Mouse (Mus musculus) erythroblast, embryonic 14.5 days (primary cell): Measurements from ENCODE around the gene Vrtn.

Experiments
- GATA1 ChIP-seq: IDR thresholded peaks from 2 replicates; pipeline ENCODE4 v1.6.1; 2012; ENCODE audit warnings: low read length, inconsistent platforms, mixed read lengths
- TAL1 ChIP-seq: IDR thresholded peaks from 3 replicates; pipeline ENCODE4 v1.6.1; 2012; ENCODE audit warnings: low read length, inconsistent platforms, mixed read lengths

DNA sequence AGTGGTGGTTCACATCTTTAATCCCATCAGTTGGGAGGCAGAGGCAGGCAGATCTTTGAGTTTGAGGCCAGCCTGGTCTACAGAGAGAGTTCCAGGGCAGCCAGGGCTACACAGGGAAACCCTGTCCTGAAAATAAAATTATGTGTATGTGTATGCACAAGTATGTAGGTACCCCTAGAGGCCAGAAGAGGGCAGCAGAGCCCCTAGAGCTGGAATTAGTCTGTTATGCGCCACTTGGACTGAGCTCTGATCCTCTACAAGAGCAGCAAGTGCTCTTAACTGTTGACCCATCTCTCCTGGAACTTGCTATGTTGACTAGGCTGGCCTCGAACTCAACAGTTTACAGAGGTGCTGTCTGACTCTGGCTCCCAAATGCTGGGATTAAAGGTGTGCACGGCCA is 29.7 kb downstream of the Vrtn start:
- TF ChIP-seq GATA1 (no peak), TAL1 (no peak)
